Mouse (Mus musculus) stomach, embryonic 14.5 days (tissue): Measurements from ENCODE around the gene Brms1. TPM values are rescaled to one million over a fixed set of nuclear protein-coding genes. Genes with fewer than 3 reads are reported as not detected.
A peak's percentile ranks its signal among the peaks of the same experiment; 100 is the strongest.
"Not testable (repeated sequence)": the region's sequence is repeated elsewhere in the genome, so short reads cannot be mapped to it uniquely, and the experiment has no call there.

Experiments used
- ATAC-seq: fragments of 200-750 bp; cut with Nextera tagmentation; 2 replicates; pipeline ENCODE4 v1.8.0; 2017; ENCODE audit warnings: low read depth, moderate TSS enrichment; ENCODE audit not compliant: insufficient number of reproducible peaks, insufficient read depth, low FRiP score
- H3K27ac ChIP-seq: fragments of 300-500 bp; sonication (generic); 2 replicates; pipeline ENCODE4 v1.5.1; 2014; ENCODE audit warnings: mild to moderate bottlenecking, low read length, moderate library complexity, mixed read lengths
- H3K27me3 ChIP-seq: fragments of 300-500 bp; sonication (generic); 2 replicates; pipeline ENCODE4 v1.6.1; 2014; ENCODE audit warnings: low read length, control low read depth, mixed read lengths; ENCODE audit not compliant: control insufficient read depth, insufficient read depth
- H3K36me3 ChIP-seq: fragments of 300-500 bp; sonication (generic); 2 replicates; pipeline ENCODE4 v1.6.1; 2014; ENCODE audit warnings: mild to moderate bottlenecking, control low read depth, low read length, moderate library complexity, mixed read lengths; ENCODE audit not compliant: control insufficient read depth, insufficient read depth
- H3K4me1 ChIP-seq: fragments of 300-500 bp; sonication (generic); 2 replicates; pipeline ENCODE4 v1.6.1; 2014; ENCODE audit warnings: low read length, control low read depth, mixed read lengths; ENCODE audit not compliant: control insufficient read depth, insufficient read depth
- H3K4me2 ChIP-seq: fragments of 300-500 bp; sonication (generic); replicated peaks from 2 replicates; pipeline ENCODE4 v1.6.1; 2014; ENCODE audit warnings: low read depth, low read length, control low read depth
- H3K4me3 ChIP-seq: fragments of 300-500 bp; sonication (generic); 2 replicates; pipeline ENCODE4 v1.5.1; 2014; ENCODE audit warnings: low read depth, low read length, control low read depth
- H3K9ac ChIP-seq: fragments of 300-500 bp; sonication (generic); replicated peaks from 2 replicates; pipeline ENCODE4 v1.6.1; 2014; ENCODE audit warnings: low read depth, mild to moderate bottlenecking, control low read depth, low read length, moderate library complexity, mixed read lengths
- H3K9me3 ChIP-seq: fragments of 300-500 bp; sonication (generic); 2 replicates; pipeline ENCODE4 v1.6.1; 2016; ENCODE audit warnings: low read depth, low read length, control low read depth; ENCODE audit not compliant: control insufficient read depth
- WGBS: fragments of 180-500 bp; shearing (Covaris S2); extraction: QIAGEN DNeasy Blood & Tissue Kit; methylation state at CpG from one replicate; pipeline ENCODE4 v1.1.7; 2014; 5-methylcytosine and 5-hydroxymethylcytosine counted together
- polyA plus RNA-seq: library from polyadenylated mRNA; unstranded; fragments of >200 nt; fragmentation: Nextera tagmentation; extraction: Ambion mirVana; gene quantifications from 2 replicates; pipeline ENCODE4 v1.2.1, GENCODE M21; 2014

Brms1 gene
- polyA plus RNA-seq = 43.4 and 45.3 TPM in 2 replicates

DNA sequence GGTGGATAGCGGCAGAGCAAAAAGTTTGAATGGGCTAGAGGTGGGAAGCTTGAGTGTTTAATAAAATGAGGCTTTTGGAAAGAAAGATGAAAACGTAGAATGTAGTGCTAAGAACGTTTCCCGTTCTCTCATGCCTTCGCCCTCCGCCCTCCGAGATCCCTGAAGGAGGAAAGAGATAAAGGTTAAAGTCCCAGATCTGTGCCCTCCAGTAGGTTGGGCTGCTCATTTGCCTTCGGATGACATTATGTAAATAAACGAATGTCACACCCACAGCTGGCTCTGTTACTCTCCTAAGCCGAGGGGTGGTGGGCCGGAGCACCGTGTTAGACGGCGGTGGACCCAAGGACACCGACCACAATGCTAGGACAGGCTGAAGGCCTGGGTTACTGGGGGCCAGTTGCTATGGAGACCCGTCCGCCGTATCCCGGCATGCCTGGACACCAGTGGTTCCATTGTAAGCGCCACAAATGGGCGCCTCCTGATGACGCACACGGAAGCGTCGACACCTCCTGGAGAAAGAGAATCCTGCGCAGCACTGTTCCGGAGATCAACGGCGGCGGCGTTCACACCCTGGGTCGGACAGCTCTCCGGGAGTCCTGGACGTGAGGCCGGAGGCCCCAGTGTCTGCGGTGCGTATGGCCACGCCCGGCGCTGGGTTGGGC, at the start of gene Brms1:
Gene Brms1, plus strand, starts transcription at position 493 of the 662 bp plus-strand sequence.
- H3K9me3 ChIP-seq = no peaks in the 10 kb centered on the region
- peak within 1 kb of the TSS; percentile 93 for H3K4me2 ChIP-seq
- 3% methylated on average over 40 of the region's 40 CpGs for WGBS
- ATAC-seq = peak; percentile 64
- H3K4me3 ChIP-seq = peak within 1 kb of the TSS; percentile 56
- H3K9ac ChIP-seq = peak within 1 kb of the TSS; percentile 83
- no peaks in the 10 kb centered on the region for H3K27me3 ChIP-seq
- peaks cover 3% of the 10 kb centered on the region; the same call in 1 of the 2 replicates for H3K36me3 ChIP-seq
- peak within 1 kb of the TSS; percentile 61 for H3K27ac ChIP-seq
- H3K4me1 ChIP-seq = peaks cover 26% of the 10 kb centered on the region

DNA sequence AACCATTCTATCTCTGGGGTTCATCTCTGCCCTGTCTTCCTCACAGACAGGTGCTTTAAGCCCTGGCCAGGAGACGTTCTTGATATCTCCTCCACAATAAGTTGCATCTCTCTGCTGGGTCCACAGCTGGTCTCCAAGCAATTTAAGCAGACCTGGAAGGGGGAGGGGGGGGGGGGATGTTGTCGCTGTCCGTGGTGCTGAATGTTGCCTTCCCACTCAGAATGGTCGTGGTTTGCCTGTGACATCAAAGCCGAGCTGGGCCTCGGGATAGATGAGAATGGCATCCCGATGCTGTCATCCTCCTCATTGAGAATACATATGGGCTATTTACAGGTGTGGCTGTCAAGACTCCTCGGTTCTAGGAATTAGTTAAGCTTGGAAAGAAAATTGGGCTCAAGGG, 48.8 kb upstream of the Brms1 start:
- Histone ChIP-seq H3K4me2 (no peak overlapping the region), H3K9ac (no peak overlapping the region), H3K27me3 (peaks cover 19% of the 10 kb centered on the region), H3K4me1 (no peaks in the 10 kb centered on the region), H3K36me3 (no peaks in the 10 kb centered on the region; the same call in 1 of the 2 replicates), H3K27ac (no peak overlapping the region), H3K4me3 (no peak overlapping the region), H3K9me3 (no peaks in the 10 kb centered on the region)
- ATAC-seq = no peak
- 18% methylated on average over 8 of the region's 8 CpGs for WGBS

DNA sequence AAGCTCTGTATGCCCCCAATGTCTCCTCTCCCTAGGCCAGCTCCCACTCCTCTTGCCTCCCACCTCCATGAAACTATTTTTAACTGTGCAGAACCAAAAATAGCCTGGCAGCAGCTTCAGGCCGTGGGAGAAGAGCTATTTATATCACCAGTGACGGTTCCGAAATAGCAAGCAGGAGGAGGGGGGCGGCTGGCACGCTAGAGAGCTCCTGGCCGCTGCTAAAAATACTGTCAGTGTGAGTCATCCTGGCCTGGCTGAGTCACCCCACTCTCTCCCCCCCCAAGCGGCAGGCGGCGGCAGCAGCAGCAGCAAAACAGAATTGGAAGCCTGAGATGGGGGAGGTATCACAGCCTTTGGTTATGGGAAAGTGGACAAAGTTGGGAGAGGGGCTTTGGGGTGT, 48.2 kb upstream of the Brms1 start:
- Histone ChIP-seq H3K4me1 (no peaks in the 10 kb centered on the region), H3K4me2 (no peak overlapping the region), H3K9me3 (no peaks in the 10 kb centered on the region), H3K36me3 (no peaks in the 10 kb centered on the region), H3K27ac (no peak overlapping the region), H3K9ac (no peak overlapping the region), H3K27me3 (peaks cover 19% of the 10 kb centered on the region), H3K4me3 (no peak overlapping the region)
- WGBS = 2% methylated on average over 9 of the region's 9 CpGs
- no peak for ATAC-seq

DNA sequence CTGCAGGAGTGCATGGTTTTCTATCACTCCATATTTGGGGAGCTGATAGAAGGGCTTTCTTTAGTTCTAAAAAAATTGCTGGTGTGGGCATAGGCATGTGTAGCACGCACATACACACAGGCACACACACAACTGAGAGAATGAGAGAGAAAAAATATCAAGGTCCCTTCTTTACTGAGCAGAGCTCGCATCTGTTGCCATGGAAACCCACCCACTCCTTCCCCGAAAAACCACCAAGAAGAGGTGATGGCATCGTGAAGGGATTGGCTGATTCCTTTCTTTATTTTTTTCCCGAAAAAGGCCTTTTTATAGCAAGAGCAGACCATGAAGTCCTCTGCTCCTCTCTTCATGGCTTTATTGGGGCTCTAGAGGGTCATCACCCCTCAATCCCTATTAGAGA, 47.1 kb upstream of the Brms1 start:
- H3K4me2 ChIP-seq = no peak overlapping the region
- 50% methylated on average over 5 of the region's 5 CpGs for WGBS
- H3K4me1 ChIP-seq = no peaks in the 10 kb centered on the region
- no peak for ATAC-seq
- no peak overlapping the region for H3K27ac ChIP-seq
- no peaks in the 10 kb centered on the region for H3K9me3 ChIP-seq
- H3K27me3 ChIP-seq = peaks cover 19% of the 10 kb centered on the region
- no peak overlapping the region for H3K9ac ChIP-seq
- H3K36me3 ChIP-seq = no peaks in the 10 kb centered on the region
- H3K4me3 ChIP-seq = no peak overlapping the region

DNA sequence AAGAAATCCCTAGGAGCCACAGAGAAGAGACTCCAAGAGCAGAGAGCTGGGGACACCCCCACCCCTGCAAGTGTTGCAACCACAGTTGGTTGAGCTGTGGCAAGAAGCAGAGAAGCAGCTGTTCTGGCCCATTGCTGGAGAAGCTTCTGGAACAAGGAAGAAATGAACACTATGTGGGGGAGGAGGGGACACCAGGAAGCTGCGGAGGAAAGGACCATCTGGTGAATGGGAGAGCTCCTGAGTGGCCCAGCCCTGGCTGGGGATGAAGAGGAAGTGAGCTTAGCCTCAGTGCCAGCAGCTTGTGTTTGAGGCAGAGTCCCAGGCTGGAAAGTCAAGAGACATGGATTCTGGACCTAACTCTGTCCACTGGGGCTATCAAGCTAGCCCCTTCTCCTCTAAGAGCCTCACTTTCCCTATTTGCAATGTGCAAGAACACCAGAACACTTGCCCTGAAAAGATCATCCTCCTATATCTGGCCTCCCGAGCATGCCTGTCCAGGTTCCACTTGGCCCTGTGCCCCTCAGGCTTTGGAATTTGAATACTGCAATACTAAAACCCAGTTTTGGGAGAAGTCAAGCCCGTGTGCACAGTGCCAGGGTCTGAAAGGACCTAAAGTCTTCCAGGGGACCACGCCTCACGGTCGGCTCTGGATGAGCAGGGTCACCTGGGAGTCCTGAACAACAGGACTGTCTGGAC, 41.6 kb upstream of the Brms1 start:
- H3K27me3 ChIP-seq = no peaks in the 10 kb centered on the region
- 0 out of 2 replicates have a peak, but pooled peaks cover 6% of the 10 kb centered on the region for H3K4me1 ChIP-seq
- H3K9me3 ChIP-seq = no peaks in the 10 kb centered on the region
- ATAC-seq = no peak
- H3K27ac ChIP-seq = no peak overlapping the region
- 71% methylated on average over 6 of the region's 6 CpGs for WGBS
- no peak overlapping the region for H3K9ac ChIP-seq
- 0 out of 2 replicates have a peak overlapping the region, but pooled peaks have one; percentile 10 for H3K4me2 ChIP-seq
- no peak overlapping the region for H3K4me3 ChIP-seq
- H3K36me3 ChIP-seq = no peaks in the 10 kb centered on the region

DNA sequence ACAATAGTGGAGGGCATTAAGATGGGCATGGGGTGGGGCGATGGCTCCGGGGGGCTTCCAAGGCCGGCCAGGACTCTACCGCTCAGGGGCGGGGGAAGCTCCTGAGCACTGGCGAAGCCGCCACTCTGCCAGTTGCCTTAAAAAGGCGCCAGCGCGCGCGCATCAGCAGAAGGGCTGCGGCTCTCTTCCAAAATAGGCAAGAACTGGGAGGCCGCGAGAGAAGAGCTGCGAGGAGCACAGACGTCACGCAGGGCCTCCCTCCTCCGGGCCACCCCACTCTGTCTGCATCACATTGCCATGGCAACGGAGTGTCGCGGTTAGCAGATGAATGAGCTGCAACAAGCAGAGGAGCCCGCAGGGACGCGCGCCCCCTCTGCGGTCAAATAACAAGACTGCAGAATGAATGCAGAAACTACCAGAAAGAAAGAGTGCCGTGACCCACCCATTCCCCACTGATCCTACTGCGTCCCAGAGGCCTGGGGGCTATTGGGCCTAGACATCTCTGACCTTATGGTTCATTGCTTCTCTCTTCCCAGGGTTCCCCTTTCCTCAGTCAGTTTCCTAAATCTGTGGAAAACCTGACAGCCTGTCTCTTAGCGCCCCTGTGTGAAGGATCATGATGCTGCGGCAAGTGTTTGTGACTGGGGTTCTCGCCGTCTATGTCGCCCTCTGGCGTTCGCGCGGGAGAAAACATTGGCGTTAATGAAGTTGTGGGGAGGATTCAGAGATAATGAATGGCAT, 39.3 kb upstream of the Brms1 start:
- H3K27me3 ChIP-seq = no peaks in the 10 kb centered on the region
- H3K4me3 ChIP-seq = peak overlapping the region; percentile 13; the same call in 1 of the 2 replicates
- 0 out of 2 replicates have a peak, but pooled peaks cover 6% of the 10 kb centered on the region for H3K4me1 ChIP-seq
- H3K4me2 ChIP-seq = peak overlapping the region; percentile 35
- peak; percentile 90 for ATAC-seq
- WGBS = under 1% methylated on average over 39 of the region's 39 CpGs
- no peaks in the 10 kb centered on the region for H3K36me3 ChIP-seq
- peak overlapping the region; percentile 71; the same call in 1 of the 2 replicates for H3K27ac ChIP-seq
- 0 out of 2 replicates have a peak, but pooled peaks cover 2% of the 10 kb centered on the region for H3K9me3 ChIP-seq
- H3K9ac ChIP-seq = no peak overlapping the region

DNA sequence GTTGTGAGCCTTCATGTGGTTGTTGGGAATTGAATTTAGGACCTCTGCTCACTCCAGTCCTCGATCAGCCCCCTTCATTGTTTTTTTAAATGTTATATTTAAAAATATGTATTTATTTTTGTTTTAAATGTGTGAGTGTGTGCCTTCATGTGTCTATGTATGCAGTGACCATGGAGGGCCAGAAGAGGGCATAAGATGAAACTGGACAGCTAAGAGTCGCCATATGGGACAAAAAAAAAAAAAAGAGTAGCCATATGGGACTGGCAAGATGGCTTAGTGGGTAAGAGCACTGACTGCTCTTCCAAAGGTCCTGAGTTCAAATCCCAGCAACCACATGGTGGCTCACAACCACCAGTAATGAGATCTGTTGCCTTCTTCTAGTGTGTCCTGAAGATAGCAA, 37.5 kb upstream of the Brms1 start:
- not testable (repeated sequence) for ATAC-seq, H3K4me3 ChIP-seq, H3K9ac ChIP-seq, H3K36me3 ChIP-seq, H3K27me3 ChIP-seq, H3K4me2 ChIP-seq, H3K9me3 ChIP-seq, H3K27ac ChIP-seq, H3K4me1 ChIP-seq
- 55% methylated on average over 2 of the region's 2 CpGs for WGBS

DNA sequence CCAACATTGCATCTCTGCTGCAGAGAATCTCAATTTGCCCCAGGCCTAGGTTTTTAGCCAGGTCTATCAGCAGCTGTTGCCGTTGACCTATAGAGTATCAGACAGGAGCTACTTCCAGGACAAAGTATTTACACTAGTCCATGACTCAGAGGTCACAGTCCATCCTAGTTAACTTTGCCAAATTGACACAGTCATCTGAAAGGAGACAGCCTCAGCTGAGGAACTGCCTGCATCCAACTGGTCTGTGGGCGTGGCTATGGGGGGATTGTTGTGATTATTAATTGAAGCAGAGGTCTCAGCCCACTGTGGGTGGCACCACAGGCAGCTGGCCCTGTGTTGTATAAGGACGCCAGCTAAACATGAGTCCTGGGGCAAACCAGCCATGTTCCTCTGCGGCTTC, 36.2 kb upstream of the Brms1 start:
- WGBS = 59% methylated on average over 4 of the region's 4 CpGs
- Histone ChIP-seq H3K9me3 (0 out of 2 replicates have a peak, but pooled peaks cover 2% of the 10 kb centered on the region), H3K36me3 (no peaks in the 10 kb centered on the region), H3K27ac (no peak overlapping the region), H3K9ac (no peak overlapping the region), H3K4me3 (no peak overlapping the region), H3K27me3 (no peaks in the 10 kb centered on the region), H3K4me2 (no peak overlapping the region), H3K4me1 (0 out of 2 replicates have a peak, but pooled peaks cover 6% of the 10 kb centered on the region)
- ATAC-seq = no peak
